Mouse (Mus musculus): ENCODE measurements around the gene Esyt3. TPM values are rescaled to one million over a fixed set of nuclear protein-coding genes. Genes with fewer than 3 reads are reported as not detected.

The Esyt3 gene
- total and polyA plus RNA-seq, 2 experiments from 2014 or later = 0.68 to 1.3 TPM

GRCm38 (mm10) chr9:99320006-99320405 is 38.4 kb downstream of the Esyt3 start:
- Histone ChIP-seq H3K36me3 (ENCODE audit: insufficient read depth, low read length) (no peaks in the 10 kb centered on the region), H3K27me3 (ENCODE audit: insufficient read depth, low read length) (no peaks in the 10 kb centered on the region), H3K27ac (no peak overlapping the region), H3K4me1 (ENCODE audit: insufficient read depth, low read length) (no peaks in the 10 kb centered on the region), H3K4me3 (ENCODE audit: low read length) (no peak overlapping the region), H3K9ac (replicated peaks; ENCODE audit: low read length) (no peak overlapping the region), H3K9me3 (ENCODE audit: low read length) (no peaks in the 10 kb centered on the region), H3K4me2 (ENCODE audit: low read depth, low read length) (no peak overlapping the region)
- no peak for TF ChIP-seq CTCF (IDR thresholded peaks at IDR 0.05; ENCODE audit: low read depth)
- 62% methylated on average over 8 of the region's 8 CpGs for WGBS
- DNase-seq (ENCODE audit: low spot score) (no peak), ATAC-seq (peak; percentile 36; the same call in 1 of the 2 replicates)

DNA sequence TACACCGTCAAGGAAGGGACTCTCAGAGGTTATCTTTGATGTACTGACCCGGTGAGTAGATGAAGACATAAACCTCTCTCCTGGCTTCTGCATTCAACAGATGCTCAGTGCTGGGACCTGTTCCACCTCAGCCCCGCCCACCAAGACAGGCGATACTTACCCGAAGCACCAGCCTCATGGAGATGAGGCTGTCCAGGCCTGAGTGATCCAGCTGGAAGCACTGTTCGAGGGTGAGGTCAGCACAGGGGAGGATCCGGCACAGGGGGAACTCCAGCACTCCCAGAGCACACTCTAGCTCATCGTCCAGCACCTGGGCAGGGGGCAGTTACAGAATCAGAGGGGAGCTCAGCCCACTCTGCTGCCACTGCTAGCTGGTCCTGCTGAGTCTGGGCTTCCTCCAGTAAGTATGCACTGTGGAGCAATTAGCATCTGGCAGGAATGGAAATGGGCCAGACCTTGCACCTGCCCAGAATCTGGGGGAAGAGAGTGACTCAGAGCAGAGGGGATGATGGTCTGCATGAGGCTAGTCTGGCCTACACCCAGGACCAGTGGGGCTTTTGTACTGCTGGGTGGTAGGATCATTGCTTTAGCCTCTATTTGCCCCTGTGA is 38.9 kb downstream of the Esyt3 start:
- H3K4me2 ChIP-seq (ENCODE audit: low read depth, low read length) = no peak overlapping the region
- no peak overlapping the region for H3K4me3 ChIP-seq (ENCODE audit: low read length)
- ATAC-seq = peak; percentile 56
- no peaks in the 10 kb centered on the region for H3K27me3 ChIP-seq (ENCODE audit: insufficient read depth, low read length)
- H3K4me1 ChIP-seq (ENCODE audit: insufficient read depth, low read length) = no peaks in the 10 kb centered on the region
- peak; percentile 51 for DNase-seq (ENCODE audit: low spot score)
- TF ChIP-seq CTCF (IDR thresholded peaks at IDR 0.05; ENCODE audit: low read depth) = no peak
- no peak overlapping the region for H3K9ac ChIP-seq (replicated peaks; ENCODE audit: low read length)
- WGBS = 51% methylated on average over 8 of the region's 8 CpGs
- no peaks in the 10 kb centered on the region for H3K36me3 ChIP-seq (ENCODE audit: insufficient read depth, low read length)
- H3K9me3 ChIP-seq (ENCODE audit: low read length) = no peaks in the 10 kb centered on the region
- H3K27ac ChIP-seq = no peak overlapping the region

- H3K27ac ChIP-seq = no peak overlapping the region
- peaks cover 17% of the 10 kb centered on the region; the same call in 1 of the 2 replicates for H3K36me3 ChIP-seq (ENCODE audit: insufficient read depth, low read length)
- no peak overlapping the region for H3K9ac ChIP-seq (replicated peaks; ENCODE audit: low read length)
- H3K4me3 ChIP-seq (ENCODE audit: low read length) = no peak overlapping the region
- ATAC-seq = no peak
- WGBS = 90% methylated on average over 6 of the region's 6 CpGs
- no peak overlapping the region for H3K4me2 ChIP-seq (ENCODE audit: low read depth, low read length)
- no peak for TF ChIP-seq CTCF (IDR thresholded peaks at IDR 0.05; ENCODE audit: low read depth)
- H3K27me3 ChIP-seq (ENCODE audit: insufficient read depth, low read length) = no peaks in the 10 kb centered on the region
- no peaks in the 10 kb centered on the region for H3K4me1 ChIP-seq (ENCODE audit: insufficient read depth, low read length)
- H3K9me3 ChIP-seq (ENCODE audit: low read length) = no peaks in the 10 kb centered on the region
- no peak for DNase-seq (ENCODE audit: low spot score)
These were observed 52.1 kb downstream of the Esyt3 start for GRCm38 (mm10) chr9:99306226-99306625.

DNA sequence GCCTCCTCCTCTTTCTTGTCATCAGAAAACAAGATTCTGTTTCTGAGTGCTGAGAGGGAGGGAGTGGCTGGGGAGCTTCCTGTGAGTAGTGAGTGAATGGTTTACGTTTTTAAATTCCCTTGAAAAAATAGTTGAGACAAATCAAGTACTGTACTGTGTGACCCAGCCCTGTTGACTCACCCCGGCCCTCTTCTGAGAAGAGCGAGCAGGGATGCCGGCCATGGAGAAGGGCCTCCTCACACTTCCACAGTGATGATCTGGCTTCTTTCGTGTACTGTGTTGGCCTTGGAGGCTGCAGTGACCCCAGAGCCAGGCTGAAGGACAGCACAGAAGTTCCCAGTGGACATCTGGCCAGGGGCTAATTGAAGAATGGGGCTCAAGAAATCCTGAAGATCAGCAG is 54.1 kb downstream of the Esyt3 start:
- no peak overlapping the region for H3K9ac ChIP-seq (replicated peaks; ENCODE audit: low read length)
- H3K4me1 ChIP-seq (ENCODE audit: insufficient read depth, low read length) = no peaks in the 10 kb centered on the region
- H3K4me2 ChIP-seq (ENCODE audit: low read depth, low read length) = no peak overlapping the region
- no peak for DNase-seq (ENCODE audit: low spot score)
- H3K27me3 ChIP-seq (ENCODE audit: insufficient read depth, low read length) = no peaks in the 10 kb centered on the region
- H3K4me3 ChIP-seq (ENCODE audit: low read length) = no peak overlapping the region
- TF ChIP-seq CTCF (IDR thresholded peaks at IDR 0.05; ENCODE audit: low read depth) = no peak
- no peak overlapping the region for H3K27ac ChIP-seq
- H3K9me3 ChIP-seq (ENCODE audit: low read length) = no peaks in the 10 kb centered on the region
- ATAC-seq = no peak
- WGBS = 88% methylated on average over 5 of the region's 5 CpGs
- peaks cover 13% of the 10 kb centered on the region; the same call in 1 of the 2 replicates for H3K36me3 ChIP-seq (ENCODE audit: insufficient read depth, low read length)

Other genes starting within 250 kb of the Esyt3 start
- 4.9 and 5.7 TPM in 2 replicates for gene Pik3cb, start 217.9 kb downstream of the Esyt3 start, total RNA-seq (2014; rRNA removed)
- gene Pik3cb, start 217.9 kb downstream of the Esyt3 start, polyA plus RNA-seq (2015; fragmentation: Nextera tagmentation; extraction: Ambion mirVana) = 3.0 and 3.5 TPM in 2 replicates
- not detected in 2 replicates for gene Faiml, start 121.3 kb downstream of the Esyt3 start, total RNA-seq (2014; rRNA removed)
- gene Faiml, start 121.3 kb downstream of the Esyt3 start, polyA plus RNA-seq (2015; fragmentation: Nextera tagmentation; extraction: Ambion mirVana) = not detected in 2 replicates
- gene Cep70, start 115.2 kb downstream of the Esyt3 start, total RNA-seq (2014; rRNA removed) = 22.7 and 27.9 TPM in 2 replicates
- 44.4 and 50.4 TPM in 2 replicates for gene Cep70, start 115.2 kb downstream of the Esyt3 start, polyA plus RNA-seq (2015; fragmentation: Nextera tagmentation; extraction: Ambion mirVana)
- 75.5 and 95.2 TPM in 2 replicates for gene Mras, start 78.8 kb upstream of the Esyt3 start, total RNA-seq (2014; rRNA removed)
- 66.9 and 74.0 TPM in 2 replicates for gene Mras, start 78.8 kb upstream of the Esyt3 start, polyA plus RNA-seq (2015; fragmentation: Nextera tagmentation; extraction: Ambion mirVana)
- gene Nme9, start 92.9 kb upstream of the Esyt3 start, total RNA-seq (2014; rRNA removed) = 1.0 TPM in 1 of 2 replicates, not detected in the other
- 0.64 and 0.82 TPM in 2 replicates for gene Nme9, start 92.9 kb upstream of the Esyt3 start, polyA plus RNA-seq (2015; fragmentation: Nextera tagmentation; extraction: Ambion mirVana)
- gene Armc8, start 210.3 kb upstream of the Esyt3 start, total RNA-seq (2014; rRNA removed) = 69.2 and 114 TPM in 2 replicates
- gene Armc8, start 210.3 kb upstream of the Esyt3 start, polyA plus RNA-seq (2015; fragmentation: Nextera tagmentation; extraction: Ambion mirVana) = 66.9 and 68.5 TPM in 2 replicates
- 17.9 and 18.1 TPM in 2 replicates for gene Dbr1, start 217.2 kb upstream of the Esyt3 start, total RNA-seq (2014; rRNA removed)
- 27.4 and 30.7 TPM in 2 replicates for gene Dbr1, start 217.2 kb upstream of the Esyt3 start, polyA plus RNA-seq (2015; fragmentation: Nextera tagmentation; extraction: Ambion mirVana)

All from hindbrain, postnatal 0 days (tissue).